Mouse (Mus musculus) midbrain, embryonic 16.5 days (tissue): ENCODE measurements at regions not wholly inside any gene's neighbourhood (a gene's known extent, or its start where the extent isn't known, plus 50 kb on each side); places are given as distances from the start of the nearest gene placed in this dataset.

Source experiments
- ATAC-seq: fragments of 200-750 bp; cut with Nextera tagmentation; 2 replicates; pipeline ENCODE4 v1.8.0; 2017; ENCODE audit warnings: moderate TSS enrichment
- H3K27ac ChIP-seq: fragments of 300-500 bp; sonication (generic); 2 replicates; pipeline ENCODE4 v1.5.1; 2014; ENCODE audit warnings: mild to moderate bottlenecking, low read length, mixed read lengths
- H3K27me3 ChIP-seq: fragments of 300-500 bp; sonication (generic); 2 replicates; pipeline ENCODE4 v1.6.1; 2014; ENCODE audit warnings: low read depth, low read length, mixed read lengths; ENCODE audit not compliant: control insufficient read depth, insufficient read depth
- H3K36me3 ChIP-seq: fragments of 300-500 bp; sonication (generic); 2 replicates; pipeline ENCODE4 v1.6.1; 2014; ENCODE audit warnings: mild to moderate bottlenecking, low read length, moderate library complexity, mixed read lengths; ENCODE audit not compliant: control insufficient read depth, insufficient read depth
- H3K4me1 ChIP-seq: fragments of 300-500 bp; sonication (generic); 2 replicates; pipeline ENCODE4 v1.6.1; 2014; ENCODE audit warnings: mild to moderate bottlenecking, low read length, mixed read lengths; ENCODE audit not compliant: control insufficient read depth, insufficient read depth
- H3K4me2 ChIP-seq: fragments of 300-500 bp; sonication (generic); 2 replicates; pipeline ENCODE4 v1.6.1; 2014; ENCODE audit warnings: mild to moderate bottlenecking, low read length, mixed read lengths
- H3K4me3 ChIP-seq: fragments of 300-500 bp; sonication (generic); 2 replicates; pipeline ENCODE4 v1.5.1; 2014; ENCODE audit warnings: low read depth, mild to moderate bottlenecking, low read length, moderate library complexity, mixed read lengths
- H3K9ac ChIP-seq: fragments of 300-500 bp; sonication (generic); 2 replicates; pipeline ENCODE4 v1.6.1; 2014; ENCODE audit warnings: low read depth, low read length, mixed read lengths
- H3K9me3 ChIP-seq: fragments of 300-500 bp; sonication (generic); replicated peaks from 2 replicates; pipeline ENCODE4 v1.6.1; 2014; ENCODE audit warnings: mild to moderate bottlenecking, low read length, mixed read lengths; ENCODE audit not compliant: control insufficient read depth, poor library complexity, severe bottlenecking
- WGBS: fragments of 180-500 bp; shearing (Covaris S2); extraction: QIAGEN DNeasy Blood & Tissue Kit; methylation state at CpG from one replicate; pipeline ENCODE4 v1.1.7; 2014; 5-methylcytosine and 5-hydroxymethylcytosine counted together

- no peaks in the 10 kb centered on the region for H3K9me3 ChIP-seq
- 65% methylated on average over 4 of the region's 4 CpGs for WGBS
- H3K36me3 ChIP-seq: no peaks in the 10 kb centered on the region
- ATAC-seq: no peak
- no peak overlapping the region for H3K4me2 ChIP-seq
- no peaks in the 10 kb centered on the region for H3K27me3 ChIP-seq
- no peak overlapping the region for H3K9ac ChIP-seq
- H3K4me3 ChIP-seq: no peak overlapping the region
- no peak overlapping the region for H3K27ac ChIP-seq
- no peaks in the 10 kb centered on the region for H3K4me1 ChIP-seq
These were observed 201.6 kb downstream of the C1d start for GRCm38 (mm10) chr11:17458946-17459345.

- H3K4me1 ChIP-seq: no peaks in the 10 kb centered on the region
- peak overlapping the region; percentile 40 for H3K4me2 ChIP-seq
- no peaks in the 10 kb centered on the region for H3K27me3 ChIP-seq
- no peak overlapping the region for H3K4me3 ChIP-seq
- H3K9ac ChIP-seq: no peak overlapping the region
- no peak overlapping the region for H3K27ac ChIP-seq
- WGBS: 6% methylated on average over 11 of the region's 11 CpGs
- peak; percentile 86 for ATAC-seq
- no peaks in the 10 kb centered on the region for H3K9me3 ChIP-seq
- no peaks in the 10 kb centered on the region for H3K36me3 ChIP-seq
These were observed 202.9 kb downstream of the C1d start for GRCm38 (mm10) chr11:17460024-17460919.

- H3K27ac ChIP-seq: no peak overlapping the region
These were observed 203.5 kb downstream of the C1d start for GRCm38 (mm10) chr11:17460920-17461279.

GRCm38 (mm10) chr11:17461701-17462100 lies 204.3 kb downstream of the C1d start:
- Histone ChIP-seq H3K27ac (no peak overlapping the region), H3K27me3 (no peaks in the 10 kb centered on the region), H3K9me3 (no peaks in the 10 kb centered on the region), H3K36me3 (no peaks in the 10 kb centered on the region), H3K9ac (no peak overlapping the region), H3K4me3 (no peak overlapping the region), H3K4me2 (no peak overlapping the region), H3K4me1 (no peaks in the 10 kb centered on the region)
- WGBS: 88% methylated on average over 1 of the region's 1 CpGs
- ATAC-seq: no peak

More at GRCm38 (mm10) chr11:17460920-17461279, 203.5 kb downstream of the C1d start:
- H3K9ac ChIP-seq: no peak overlapping the region
- WGBS: 6% methylated on average over 13 of the region's 13 CpGs
- ATAC-seq: no peak
- no peaks in the 10 kb centered on the region for H3K36me3 ChIP-seq
- peak overlapping the region; percentile 40 for H3K4me2 ChIP-seq
- H3K4me1 ChIP-seq: no peaks in the 10 kb centered on the region
- 0 out of 2 replicates have a peak overlapping the region, but pooled peaks have one; percentile 7 for H3K4me3 ChIP-seq
- H3K27me3 ChIP-seq: no peaks in the 10 kb centered on the region
- no peaks in the 10 kb centered on the region for H3K9me3 ChIP-seq

- Histone ChIP-seq H3K4me3 (no peak overlapping the region), H3K9me3 (no peaks in the 10 kb centered on the region), H3K27me3 (no peaks in the 10 kb centered on the region), H3K4me2 (no peak overlapping the region), H3K36me3 (no peaks in the 10 kb centered on the region), H3K9ac (no peak overlapping the region), H3K27ac (no peak overlapping the region), H3K4me1 (no peaks in the 10 kb centered on the region)
- 55% methylated on average over 2 of the region's 2 CpGs for WGBS
- peak; percentile 83 for ATAC-seq
These were observed 207.5 kb downstream of the C1d start for GRCm38 (mm10) chr11:17464875-17465274.

- Histone ChIP-seq H3K27me3 (no peaks in the 10 kb centered on the region), H3K36me3 (no peaks in the 10 kb centered on the region), H3K9me3 (no peaks in the 10 kb centered on the region), H3K4me2 (no peak overlapping the region), H3K27ac (no peak overlapping the region), H3K9ac (no peak overlapping the region), H3K4me1 (no peaks in the 10 kb centered on the region), H3K4me3 (no peak overlapping the region)
- no peak for ATAC-seq
- 90% methylated on average over 2 of the region's 2 CpGs for WGBS
These were observed 211.2 kb downstream of the C1d start for GRCm38 (mm10) chr11:17468431-17469165.

- WGBS: 83% methylated on average over 4 of the region's 4 CpGs
These were observed 224.1 kb downstream of the C1d start for GRCm38 (mm10) chr11:17481436-17481996.

GRCm38 (mm10) chr11:17483849-17484441 lies 226.6 kb downstream of the C1d start:
- Histone ChIP-seq H3K9me3 (no peaks in the 10 kb centered on the region), H3K36me3 (no peaks in the 10 kb centered on the region), H3K27me3 (no peaks in the 10 kb centered on the region), H3K27ac (no peak overlapping the region), H3K4me2 (no peak overlapping the region), H3K4me1 (no peaks in the 10 kb centered on the region), H3K9ac (no peak overlapping the region), H3K4me3 (no peak overlapping the region)
- 78% methylated on average over 3 of the region's 3 CpGs for WGBS
- ATAC-seq: no peak

More at GRCm38 (mm10) chr11:17481436-17481996, 224.1 kb downstream of the C1d start:
- Histone ChIP-seq H3K4me2 (no peak overlapping the region), H3K9ac (no peak overlapping the region), H3K4me3 (no peak overlapping the region), H3K4me1 (no peaks in the 10 kb centered on the region), H3K9me3 (no peaks in the 10 kb centered on the region), H3K27ac (no peak overlapping the region), H3K27me3 (no peaks in the 10 kb centered on the region), H3K36me3 (no peaks in the 10 kb centered on the region)
- ATAC-seq: no peak
